Mouse (Mus musculus): ENCODE results near the gene Fam155a. TPM values are rescaled to one million over a fixed set of nuclear protein-coding genes. Genes with fewer than 3 reads are reported as not detected.

The Fam155a gene
- polyA plus RNA-seq, 1 experiment from 2014 or later: 2.1 TPM

GRCm38 (mm10) chr8:9653643-9654042 is 117.3 kb downstream of the Fam155a start:
- ATAC-seq (ENCODE audit: insufficient number of reproducible peaks, insufficient read depth, low FRiP score, low read depth): no peak
- no peaks in the 10 kb centered on the region for H3K4me1 ChIP-seq (ENCODE audit: control insufficient read depth, insufficient read depth, low read length)
- no peak overlapping the region for H3K9ac ChIP-seq (replicated peaks; ENCODE audit: low read depth, low read length)
- no peak overlapping the region for H3K4me2 ChIP-seq (replicated peaks; ENCODE audit: low read depth, low read length)
- WGBS: 45% methylated on average over 1 of the region's 1 CpGs
- H3K36me3 ChIP-seq (ENCODE audit: control insufficient read depth, insufficient read depth, low read length): no peaks in the 10 kb centered on the region
- no peak overlapping the region for H3K4me3 ChIP-seq (ENCODE audit: low read depth, low read length)
- no peaks in the 10 kb centered on the region for H3K27me3 ChIP-seq (ENCODE audit: control insufficient read depth, insufficient read depth, low read length)
- H3K9me3 ChIP-seq (ENCODE audit: control insufficient read depth, low read depth, low read length): no peaks in the 10 kb centered on the region
- no peak overlapping the region for H3K27ac ChIP-seq (ENCODE audit: low read length)

DNA sequence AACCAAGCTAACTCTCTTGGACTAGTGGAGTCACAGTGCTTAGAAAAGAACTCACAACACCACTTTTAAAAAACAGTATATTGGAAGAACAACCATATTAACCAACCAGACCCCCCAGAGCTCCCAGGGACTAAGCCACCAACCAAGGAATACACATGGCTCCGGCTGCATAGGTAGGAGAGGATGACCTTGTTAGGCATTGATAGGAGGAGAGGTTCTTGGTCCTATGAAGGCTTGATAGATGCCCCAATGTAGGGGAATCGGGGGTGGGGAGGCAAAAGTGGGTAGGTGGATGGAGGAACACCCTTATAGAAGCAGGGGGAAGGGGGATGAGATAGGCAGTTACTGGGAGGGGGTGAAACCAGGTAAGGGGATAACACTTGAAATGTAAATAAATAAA is 132.8 kb downstream of the Fam155a start:
- no peak for ATAC-seq (ENCODE audit: insufficient number of reproducible peaks, insufficient read depth, low FRiP score, low read depth)
- Histone ChIP-seq H3K27me3 (ENCODE audit: control insufficient read depth, insufficient read depth, low read length) (no peaks in the 10 kb centered on the region), H3K36me3 (ENCODE audit: control insufficient read depth, insufficient read depth, low read length) (no peaks in the 10 kb centered on the region), H3K4me2 (replicated peaks; ENCODE audit: low read depth, low read length) (no peak overlapping the region), H3K27ac (ENCODE audit: low read length) (no peak overlapping the region), H3K4me3 (ENCODE audit: low read depth, low read length) (no peak overlapping the region), H3K9me3 (ENCODE audit: control insufficient read depth, low read depth, low read length) (no peaks in the 10 kb centered on the region), H3K9ac (replicated peaks; ENCODE audit: low read depth, low read length) (no peak overlapping the region), H3K4me1 (ENCODE audit: control insufficient read depth, insufficient read depth, low read length) (no peaks in the 10 kb centered on the region)
- 90% methylated on average over 2 of the region's 2 CpGs for WGBS

GRCm38 (mm10) chr8:9635240-9635639 is 135.7 kb downstream of the Fam155a start:
- Histone ChIP-seq H3K9ac (replicated peaks; ENCODE audit: low read depth, low read length) (no peak overlapping the region), H3K27me3 (ENCODE audit: control insufficient read depth, insufficient read depth, low read length) (no peaks in the 10 kb centered on the region), H3K27ac (ENCODE audit: low read length) (no peak overlapping the region), H3K4me3 (ENCODE audit: low read depth, low read length) (no peak overlapping the region), H3K4me2 (replicated peaks; ENCODE audit: low read depth, low read length) (no peak overlapping the region), H3K4me1 (ENCODE audit: control insufficient read depth, insufficient read depth, low read length) (no peaks in the 10 kb centered on the region), H3K36me3 (ENCODE audit: control insufficient read depth, insufficient read depth, low read length) (no peaks in the 10 kb centered on the region), H3K9me3 (ENCODE audit: control insufficient read depth, low read depth, low read length) (no peaks in the 10 kb centered on the region)
- no peak for ATAC-seq (ENCODE audit: insufficient number of reproducible peaks, insufficient read depth, low FRiP score, low read depth)
- 53% methylated on average over 5 of the region's 5 CpGs for WGBS

DNA sequence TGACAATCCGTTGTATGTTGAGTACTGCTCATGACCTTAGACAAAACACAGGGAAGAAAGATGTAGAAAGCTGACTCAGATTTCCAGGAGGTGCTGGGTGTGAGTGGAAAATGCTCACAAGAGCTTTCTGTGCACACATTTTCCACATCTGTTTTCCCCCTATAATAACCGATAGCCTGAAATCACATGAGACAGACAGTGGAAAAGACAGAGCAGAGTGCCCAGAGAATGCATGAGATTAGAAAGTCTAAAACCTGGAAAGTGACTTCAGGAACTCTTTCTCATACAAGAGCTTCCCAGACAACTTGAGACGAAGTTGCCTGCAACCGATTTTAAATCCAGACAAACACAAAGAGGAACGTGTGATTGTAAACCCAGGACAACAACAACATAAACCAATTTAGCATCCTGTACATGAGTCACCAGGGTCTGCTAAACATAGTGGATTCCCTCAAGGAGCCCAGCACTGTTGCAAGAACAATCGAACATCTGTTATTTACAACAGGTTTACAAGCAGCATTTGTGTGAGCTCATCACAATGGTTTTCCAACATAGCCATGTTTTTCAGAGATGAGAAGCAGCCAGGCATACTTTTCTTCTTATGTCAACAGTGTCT is 163.8 kb downstream of the Fam155a start:
- H3K4me2 ChIP-seq (replicated peaks; ENCODE audit: low read depth, low read length): no peak overlapping the region
- H3K4me3 ChIP-seq (ENCODE audit: low read depth, low read length): no peak overlapping the region
- WGBS: 71% methylated on average over 6 of the region's 6 CpGs
- H3K27me3 ChIP-seq (ENCODE audit: control insufficient read depth, insufficient read depth, low read length): no peaks in the 10 kb centered on the region
- no peak for ATAC-seq (ENCODE audit: insufficient number of reproducible peaks, insufficient read depth, low FRiP score, low read depth)
- H3K9me3 ChIP-seq (ENCODE audit: control insufficient read depth, low read depth, low read length): no peaks in the 10 kb centered on the region
- H3K36me3 ChIP-seq (ENCODE audit: control insufficient read depth, insufficient read depth, low read length): no peaks in the 10 kb centered on the region
- no peak overlapping the region for H3K27ac ChIP-seq (ENCODE audit: low read length)
- H3K9ac ChIP-seq (replicated peaks; ENCODE audit: low read depth, low read length): no peak overlapping the region
- H3K4me1 ChIP-seq (ENCODE audit: control insufficient read depth, insufficient read depth, low read length): no peaks in the 10 kb centered on the region

GRCm38 (mm10) chr8:9596003-9596402 is 175.0 kb downstream of the Fam155a start:
- Histone ChIP-seq H3K4me2 (replicated peaks; ENCODE audit: low read depth, low read length) (no peak overlapping the region), H3K36me3 (ENCODE audit: control insufficient read depth, insufficient read depth, low read length) (no peaks in the 10 kb centered on the region), H3K4me3 (ENCODE audit: low read depth, low read length) (no peak overlapping the region), H3K9me3 (ENCODE audit: control insufficient read depth, low read depth, low read length) (no peaks in the 10 kb centered on the region), H3K9ac (replicated peaks; ENCODE audit: low read depth, low read length) (no peak overlapping the region), H3K4me1 (ENCODE audit: control insufficient read depth, insufficient read depth, low read length) (no peaks in the 10 kb centered on the region), H3K27ac (ENCODE audit: low read length) (no peak overlapping the region), H3K27me3 (ENCODE audit: control insufficient read depth, insufficient read depth, low read length) (no peaks in the 10 kb centered on the region)
- WGBS: 70% methylated on average over 3 of the region's 3 CpGs
- ATAC-seq (ENCODE audit: insufficient number of reproducible peaks, insufficient read depth, low FRiP score, low read depth): no peak

- Histone ChIP-seq H3K4me2 (replicated peaks; ENCODE audit: low read depth, low read length) (no peak overlapping the region), H3K27ac (ENCODE audit: low read length) (no peak overlapping the region), H3K4me3 (ENCODE audit: low read depth, low read length) (no peak overlapping the region), H3K9ac (replicated peaks; ENCODE audit: low read depth, low read length) (no peak overlapping the region), H3K9me3 (ENCODE audit: control insufficient read depth, low read depth, low read length) (no peaks in the 10 kb centered on the region), H3K4me1 (ENCODE audit: control insufficient read depth, insufficient read depth, low read length) (no peaks in the 10 kb centered on the region), H3K36me3 (ENCODE audit: control insufficient read depth, insufficient read depth, low read length) (no peaks in the 10 kb centered on the region), H3K27me3 (ENCODE audit: control insufficient read depth, insufficient read depth, low read length) (no peaks in the 10 kb centered on the region)
- WGBS: 38% methylated on average over 6 of the region's 6 CpGs
- no peak for ATAC-seq (ENCODE audit: insufficient number of reproducible peaks, insufficient read depth, low FRiP score, low read depth)
These were observed 189.1 kb downstream of the Fam155a start for GRCm38 (mm10) chr8:9581836-9582235.

DNA sequence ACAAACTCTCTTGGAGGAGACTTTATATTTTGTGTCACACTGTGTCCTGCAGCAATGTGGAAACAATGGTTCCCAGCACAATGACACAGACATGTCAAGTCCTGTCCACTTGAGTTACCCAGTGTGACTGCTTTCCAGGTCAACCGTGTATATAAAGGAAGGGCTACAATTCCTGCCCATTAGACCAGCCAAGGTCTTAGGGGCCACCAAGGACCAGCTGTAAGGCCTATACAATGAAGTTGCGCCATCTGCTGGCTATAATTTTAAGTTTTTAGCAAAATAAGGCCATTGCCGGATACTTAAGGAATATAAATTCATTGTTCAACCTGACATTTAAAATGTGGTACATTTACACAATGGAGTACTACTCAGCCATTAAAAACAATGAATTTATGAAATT is 190.8 kb downstream of the Fam155a start:
- no peaks in the 10 kb centered on the region for H3K27me3 ChIP-seq (ENCODE audit: control insufficient read depth, insufficient read depth, low read length)
- no peak overlapping the region for H3K4me3 ChIP-seq (ENCODE audit: low read depth, low read length)
- H3K27ac ChIP-seq (ENCODE audit: low read length): no peak overlapping the region
- no peaks in the 10 kb centered on the region for H3K36me3 ChIP-seq (ENCODE audit: control insufficient read depth, insufficient read depth, low read length)
- 23% methylated on average over 3 of the region's 3 CpGs for WGBS
- H3K9ac ChIP-seq (replicated peaks; ENCODE audit: low read depth, low read length): no peak overlapping the region
- no peaks in the 10 kb centered on the region for H3K4me1 ChIP-seq (ENCODE audit: control insufficient read depth, insufficient read depth, low read length)
- no peak overlapping the region for H3K4me2 ChIP-seq (replicated peaks; ENCODE audit: low read depth, low read length)
- no peak for ATAC-seq (ENCODE audit: insufficient number of reproducible peaks, insufficient read depth, low FRiP score, low read depth)
- H3K9me3 ChIP-seq (ENCODE audit: control insufficient read depth, low read depth, low read length): no peaks in the 10 kb centered on the region

DNA sequence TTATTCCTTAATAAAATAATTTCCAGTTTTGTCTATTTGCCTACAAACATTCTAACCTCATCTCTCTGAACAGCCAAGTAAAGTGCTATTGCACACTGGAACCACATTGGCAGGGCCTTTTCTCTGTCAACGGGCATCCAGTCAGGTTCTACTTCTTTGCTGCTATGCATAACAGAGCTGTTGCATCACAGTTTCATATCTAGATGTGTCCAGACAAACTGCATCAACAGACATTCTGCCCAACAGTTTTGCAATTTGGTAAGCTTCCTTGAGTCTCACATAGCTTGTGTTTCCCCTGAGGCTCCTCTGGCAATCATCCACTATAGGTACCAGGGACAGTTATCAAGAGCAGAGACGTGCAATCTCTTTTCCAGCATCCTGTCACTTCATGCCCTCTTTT is 199.0 kb downstream of the Fam155a start:
- no peak overlapping the region for H3K27ac ChIP-seq (ENCODE audit: low read length)
- H3K4me1 ChIP-seq (ENCODE audit: control insufficient read depth, insufficient read depth, low read length): no peaks in the 10 kb centered on the region
- no peaks in the 10 kb centered on the region for H3K9me3 ChIP-seq (ENCODE audit: control insufficient read depth, low read depth, low read length)
- no peak overlapping the region for H3K9ac ChIP-seq (replicated peaks; ENCODE audit: low read depth, low read length)
- no peaks in the 10 kb centered on the region for H3K36me3 ChIP-seq (ENCODE audit: control insufficient read depth, insufficient read depth, low read length)
- 81% methylated on average over 2 of the region's 2 CpGs for WGBS
- H3K27me3 ChIP-seq (ENCODE audit: control insufficient read depth, insufficient read depth, low read length): no peaks in the 10 kb centered on the region
- H3K4me3 ChIP-seq (ENCODE audit: low read depth, low read length): no peak overlapping the region
- no peak overlapping the region for H3K4me2 ChIP-seq (replicated peaks; ENCODE audit: low read depth, low read length)
- no peak for ATAC-seq (ENCODE audit: insufficient number of reproducible peaks, insufficient read depth, low FRiP score, low read depth)

GRCm38 (mm10) chr8:9569516-9570170 is 201.3 kb downstream of the Fam155a start:
- Histone ChIP-seq H3K4me1 (ENCODE audit: control insufficient read depth, insufficient read depth, low read length) (no peaks in the 10 kb centered on the region), H3K36me3 (ENCODE audit: control insufficient read depth, insufficient read depth, low read length) (no peaks in the 10 kb centered on the region), H3K27me3 (ENCODE audit: control insufficient read depth, insufficient read depth, low read length) (no peaks in the 10 kb centered on the region), H3K9me3 (ENCODE audit: control insufficient read depth, low read depth, low read length) (no peaks in the 10 kb centered on the region), H3K9ac (replicated peaks; ENCODE audit: low read depth, low read length) (no peak overlapping the region), H3K4me3 (ENCODE audit: low read depth, low read length) (no peak overlapping the region), H3K27ac (ENCODE audit: low read length) (no peak overlapping the region), H3K4me2 (replicated peaks; ENCODE audit: low read depth, low read length) (no peak overlapping the region)
- ATAC-seq (ENCODE audit: insufficient number of reproducible peaks, insufficient read depth, low FRiP score, low read depth): no peak
- 76% methylated on average over 4 of the region's 4 CpGs for WGBS

Measured in stomach, embryonic 14.5 days (tissue).